Mouse (Mus musculus): ENCODE data around the gene Ccnd1. TPM values are rescaled to one million over a fixed set of nuclear protein-coding genes. Genes with fewer than 3 reads are reported as not detected.
"Not testable (repeated sequence)": the region's sequence is repeated elsewhere in the genome, so short reads cannot be mapped to it uniquely, and the experiment has no call there.

Gene Ccnd1
- polyA plus RNA-seq, 1 experiment from 2014 or later, result 288 TPM

GRCm38 (mm10) chr7:144891863-144892262, 47.9 kb downstream of the Ccnd1 start:
- DNase-seq (ENCODE audit: low spot score, missing footprints) (peak; percentile 75), ATAC-seq (ENCODE audit: low FRiP score) (no peak)
- no peak overlapping the region for H3K27ac ChIP-seq (ENCODE audit: low read depth, low read length)
- WGBS, result 78% methylated on average over 2 of the region's 2 CpGs
- H3K27me3 ChIP-seq (ENCODE audit: control insufficient read depth, insufficient read depth, low read length), result peaks cover 13% of the 10 kb centered on the region
- H3K36me3 ChIP-seq (ENCODE audit: control insufficient read depth, insufficient read depth, low read length), result no peaks in the 10 kb centered on the region
- H3K9me3 ChIP-seq (ENCODE audit: control insufficient read depth, low read length), result no peaks in the 10 kb centered on the region
- no peak overlapping the region for H3K4me2 ChIP-seq
- no peak overlapping the region for H3K4me3 ChIP-seq (ENCODE audit: low read depth, low read length)
- no peak overlapping the region for H3K9ac ChIP-seq (ENCODE audit: low read length)
- peaks cover 24% of the 10 kb centered on the region for H3K4me1 ChIP-seq (ENCODE audit: control insufficient read depth, insufficient read depth, low read length)

DNA sequence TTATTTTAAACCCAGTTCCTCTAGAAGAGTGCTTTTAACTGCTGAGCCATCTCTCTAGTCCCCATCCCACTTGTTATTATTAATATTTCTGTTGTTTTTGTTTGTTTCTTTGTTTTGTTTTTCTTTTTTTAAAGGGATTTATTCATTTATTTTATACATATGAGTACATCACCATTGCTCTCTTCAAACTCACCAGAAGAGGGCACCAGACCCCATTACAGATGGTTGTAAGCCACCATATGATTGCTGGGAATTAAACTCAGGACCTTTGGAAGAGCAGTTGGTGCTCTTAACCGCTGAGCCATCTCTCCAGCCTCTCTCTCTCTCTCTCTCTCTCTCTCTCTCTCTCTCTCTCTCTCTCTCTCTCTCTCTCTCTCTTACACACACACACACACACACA, 49.1 kb downstream of the Ccnd1 start:
- H3K27me3 ChIP-seq (ENCODE audit: control insufficient read depth, insufficient read depth, low read length); H3K27ac ChIP-seq (ENCODE audit: low read depth, low read length); H3K9ac ChIP-seq (ENCODE audit: low read length); H3K9me3 ChIP-seq (ENCODE audit: control insufficient read depth, low read length); H3K4me2 ChIP-seq; H3K36me3 ChIP-seq (ENCODE audit: control insufficient read depth, insufficient read depth, low read length); ATAC-seq (ENCODE audit: low FRiP score); DNase-seq (ENCODE audit: low spot score, missing footprints); H3K4me3 ChIP-seq (ENCODE audit: low read depth, low read length): not testable (repeated sequence)
- 90% methylated on average over 1 of the region's 1 CpGs for WGBS
- H3K4me1 ChIP-seq (ENCODE audit: control insufficient read depth, insufficient read depth, low read length), result peaks cover 14% of the 10 kb centered on the region

- ATAC-seq (ENCODE audit: low FRiP score), result no peak
- no peaks in the 10 kb centered on the region for H3K36me3 ChIP-seq (ENCODE audit: control insufficient read depth, insufficient read depth, low read length)
- DNase-seq (ENCODE audit: low spot score, missing footprints), result peak; percentile 81
- WGBS, result 4% methylated on average over 18 of the region's 18 CpGs
- no peak overlapping the region for H3K4me2 ChIP-seq
- H3K4me1 ChIP-seq (ENCODE audit: control insufficient read depth, insufficient read depth, low read length), result no peaks in the 10 kb centered on the region
- H3K27ac ChIP-seq (ENCODE audit: low read depth, low read length), result no peak overlapping the region
- no peaks in the 10 kb centered on the region for H3K27me3 ChIP-seq (ENCODE audit: control insufficient read depth, insufficient read depth, low read length)
- H3K4me3 ChIP-seq (ENCODE audit: low read depth, low read length), result no peak overlapping the region
- no peaks in the 10 kb centered on the region for H3K9me3 ChIP-seq (ENCODE audit: control insufficient read depth, low read length)
- no peak overlapping the region for H3K9ac ChIP-seq (ENCODE audit: low read length)
Observed at GRCm38 (mm10) chr7:144888564-144889299, 51.0 kb downstream of the Ccnd1 start.

DNA sequence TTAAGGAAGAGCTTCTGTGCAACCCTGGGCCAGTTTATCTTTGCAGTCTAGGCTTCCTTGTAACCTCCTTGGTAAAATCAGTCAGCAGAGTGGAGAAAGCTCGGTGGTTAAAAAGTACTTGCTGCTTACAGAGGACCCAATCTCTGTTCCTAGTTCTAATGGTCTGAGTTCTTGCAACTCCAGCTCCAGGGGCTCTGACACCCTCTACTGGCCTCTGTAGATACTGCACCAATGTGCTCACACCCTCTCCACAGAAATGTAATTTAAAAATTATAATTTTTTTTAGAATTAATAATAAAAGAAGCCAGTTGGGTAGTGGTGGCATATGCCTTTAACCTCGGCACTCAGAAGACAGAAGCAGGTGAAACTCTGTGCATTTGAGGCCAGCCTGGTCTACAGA, 52.1 kb downstream of the Ccnd1 start:
- DNase-seq (ENCODE audit: low spot score, missing footprints), result no peak

GRCm38 (mm10) chr7:144883106-144883505, 56.6 kb downstream of the Ccnd1 start:
- ATAC-seq (ENCODE audit: low FRiP score) (no peak), DNase-seq (ENCODE audit: low spot score, missing footprints) (peak; percentile 68)
- H3K9me3 ChIP-seq (ENCODE audit: control insufficient read depth, low read length), result no peaks in the 10 kb centered on the region
- H3K4me1 ChIP-seq (ENCODE audit: control insufficient read depth, insufficient read depth, low read length), result no peaks in the 10 kb centered on the region
- H3K27me3 ChIP-seq (ENCODE audit: control insufficient read depth, insufficient read depth, low read length), result no peaks in the 10 kb centered on the region
- no peak overlapping the region for H3K9ac ChIP-seq (ENCODE audit: low read length)
- WGBS, result 63% methylated on average over 2 of the region's 2 CpGs
- no peak overlapping the region for H3K27ac ChIP-seq (ENCODE audit: low read depth, low read length)
- no peak overlapping the region for H3K4me3 ChIP-seq (ENCODE audit: low read depth, low read length)
- H3K4me2 ChIP-seq, result no peak overlapping the region
- H3K36me3 ChIP-seq (ENCODE audit: control insufficient read depth, insufficient read depth, low read length), result no peaks in the 10 kb centered on the region

More for the DNA sequence above, 52.1 kb downstream of the Ccnd1 start:
- Histone ChIP-seq H3K36me3 (ENCODE audit: control insufficient read depth, insufficient read depth, low read length) (no peaks in the 10 kb centered on the region), H3K9me3 (ENCODE audit: control insufficient read depth, low read length) (no peaks in the 10 kb centered on the region), H3K27ac (ENCODE audit: low read depth, low read length) (no peak overlapping the region), H3K4me1 (ENCODE audit: control insufficient read depth, insufficient read depth, low read length) (no peaks in the 10 kb centered on the region), H3K4me3 (ENCODE audit: low read depth, low read length) (no peak overlapping the region), H3K27me3 (ENCODE audit: control insufficient read depth, insufficient read depth, low read length) (no peaks in the 10 kb centered on the region), H3K9ac (ENCODE audit: low read length) (no peak overlapping the region), H3K4me2 (no peak overlapping the region)
- WGBS, result 83% methylated on average over 2 of the region's 2 CpGs
- ATAC-seq (ENCODE audit: low FRiP score), result no peak

Other genes with a start within 250 kb of the Ccnd1 start
- gene Ano1, start 188.0 kb downstream of the Ccnd1 start, polyA plus RNA-seq (2014; fragmentation: Nextera tagmentation; extraction: Ambion mirVana), result 22.8 and 26.0 TPM in 2 replicates
- 1.1 TPM in 2 replicates for gene Fgf3, start 101.8 kb downstream of the Ccnd1 start, polyA plus RNA-seq (2014; fragmentation: Nextera tagmentation; extraction: Ambion mirVana)
- not detected in 2 replicates for gene Fgf4, start 92.6 kb downstream of the Ccnd1 start, polyA plus RNA-seq (2014; fragmentation: Nextera tagmentation; extraction: Ambion mirVana)
- gene Fgf15, start 43.4 kb downstream of the Ccnd1 start, polyA plus RNA-seq (2014; fragmentation: Nextera tagmentation; extraction: Ambion mirVana), result 89.0 and 104 TPM in 2 replicates
- gene LTO1, start 24.8 kb downstream of the Ccnd1 start, polyA plus RNA-seq (2014; fragmentation: Nextera tagmentation; extraction: Ambion mirVana), result 28.0 TPM in 2 replicates

Measured in midbrain, embryonic 11.5 days (tissue).